Mouse (Mus musculus) midbrain, embryonic 16.5 days (tissue): ENCODE results near the gene Macrod1. TPM values are rescaled to one million over a fixed set of nuclear protein-coding genes. Genes with fewer than 3 reads are reported as not detected.
A peak's percentile ranks its signal among the peaks of the same experiment; 100 is the strongest.

Source experiments
- ATAC-seq: fragments of 200-750 bp; cut with Nextera tagmentation; 2 replicates; pipeline ENCODE4 v1.8.0; 2017; ENCODE audit warnings: moderate TSS enrichment
- H3K27ac ChIP-seq: fragments of 300-500 bp; sonication (generic); 2 replicates; pipeline ENCODE4 v1.5.1; 2014; ENCODE audit warnings: mild to moderate bottlenecking, low read length, mixed read lengths
- H3K27me3 ChIP-seq: fragments of 300-500 bp; sonication (generic); 2 replicates; pipeline ENCODE4 v1.6.1; 2014; ENCODE audit warnings: low read depth, low read length, mixed read lengths; ENCODE audit not compliant: control insufficient read depth, insufficient read depth
- H3K36me3 ChIP-seq: fragments of 300-500 bp; sonication (generic); 2 replicates; pipeline ENCODE4 v1.6.1; 2014; ENCODE audit warnings: mild to moderate bottlenecking, low read length, moderate library complexity, mixed read lengths; ENCODE audit not compliant: control insufficient read depth, insufficient read depth
- H3K4me1 ChIP-seq: fragments of 300-500 bp; sonication (generic); 2 replicates; pipeline ENCODE4 v1.6.1; 2014; ENCODE audit warnings: mild to moderate bottlenecking, low read length, mixed read lengths; ENCODE audit not compliant: control insufficient read depth, insufficient read depth
- H3K4me2 ChIP-seq: fragments of 300-500 bp; sonication (generic); 2 replicates; pipeline ENCODE4 v1.6.1; 2014; ENCODE audit warnings: mild to moderate bottlenecking, low read length, mixed read lengths
- H3K4me3 ChIP-seq: fragments of 300-500 bp; sonication (generic); 2 replicates; pipeline ENCODE4 v1.5.1; 2014; ENCODE audit warnings: low read depth, mild to moderate bottlenecking, low read length, moderate library complexity, mixed read lengths
- H3K9ac ChIP-seq: fragments of 300-500 bp; sonication (generic); 2 replicates; pipeline ENCODE4 v1.6.1; 2014; ENCODE audit warnings: low read depth, low read length, mixed read lengths
- H3K9me3 ChIP-seq: fragments of 300-500 bp; sonication (generic); replicated peaks from 2 replicates; pipeline ENCODE4 v1.6.1; 2014; ENCODE audit warnings: mild to moderate bottlenecking, low read length, mixed read lengths; ENCODE audit not compliant: control insufficient read depth, poor library complexity, severe bottlenecking
- WGBS: fragments of 180-500 bp; shearing (Covaris S2); extraction: QIAGEN DNeasy Blood & Tissue Kit; methylation state at CpG from one replicate; pipeline ENCODE4 v1.1.7; 2014; 5-methylcytosine and 5-hydroxymethylcytosine counted together
- polyA plus RNA-seq: library from polyadenylated mRNA; unstranded; fragments of >200 nt; fragmentation: Nextera tagmentation; extraction: Ambion mirVana; gene quantifications from 2 replicates; pipeline ENCODE4 v1.2.1, GENCODE M21; 2015

The Macrod1 gene
- polyA plus RNA-seq, 1 experiment from 2014 or later = 5.9 TPM

GRCm38 (mm10) chr19:7089050-7089449, 32.4 kb downstream of the Macrod1 start:
- no peak overlapping the region for H3K9ac ChIP-seq
- H3K4me2 ChIP-seq = no peak overlapping the region
- H3K27ac ChIP-seq = no peak overlapping the region
- no peak for ATAC-seq
- H3K27me3 ChIP-seq = no peaks in the 10 kb centered on the region
- peaks cover 58% of the 10 kb centered on the region for H3K4me1 ChIP-seq
- H3K36me3 ChIP-seq = no peaks in the 10 kb centered on the region
- WGBS = 61% methylated on average over 5 of the region's 5 CpGs
- H3K9me3 ChIP-seq = no peaks in the 10 kb centered on the region
- no peak overlapping the region for H3K4me3 ChIP-seq

GRCm38 (mm10) chr19:7089842-7090251, 33.2 kb downstream of the Macrod1 start:
- no peak for ATAC-seq

GRCm38 (mm10) chr19:7090369-7091064, 33.9 kb downstream of the Macrod1 start:
- Histone ChIP-seq H3K9ac (peak overlapping the region; percentile 27; the same call in 1 of the 2 replicates), H3K36me3 (no peaks in the 10 kb centered on the region; the same call in 1 of the 2 replicates), H3K4me3 (no peak overlapping the region), H3K27ac (peak overlapping the region; percentile 74), H3K27me3 (no peaks in the 10 kb centered on the region), H3K4me1 (peaks cover 46% of the 10 kb centered on the region), H3K9me3 (no peaks in the 10 kb centered on the region), H3K4me2 (no peak overlapping the region)
- 10% methylated on average over 10 of the region's 10 CpGs for WGBS
- peak; percentile 16 for ATAC-seq

More at GRCm38 (mm10) chr19:7089842-7090251, 33.2 kb downstream of the Macrod1 start:
- H3K9me3 ChIP-seq = no peaks in the 10 kb centered on the region
- peaks cover 51% of the 10 kb centered on the region for H3K4me1 ChIP-seq
- no peak overlapping the region for H3K4me2 ChIP-seq
- H3K36me3 ChIP-seq = no peaks in the 10 kb centered on the region
- no peak overlapping the region for H3K9ac ChIP-seq
- peak overlapping the region; percentile 74 for H3K27ac ChIP-seq
- WGBS = 33% methylated on average over 7 of the region's 7 CpGs
- no peaks in the 10 kb centered on the region for H3K27me3 ChIP-seq
- H3K4me3 ChIP-seq = no peak overlapping the region

GRCm38 (mm10) chr19:7091448-7092050, 34.9 kb downstream of the Macrod1 start:
- 0 out of 2 replicates have a peak overlapping the region, but pooled peaks have one; percentile 5 for H3K9ac ChIP-seq

GRCm38 (mm10) chr19:7092756-7093155, 36.1 kb downstream of the Macrod1 start:
- H3K27me3 ChIP-seq = no peaks in the 10 kb centered on the region
- no peaks in the 10 kb centered on the region; the same call in 1 of the 2 replicates for H3K36me3 ChIP-seq
- H3K4me1 ChIP-seq = peaks cover 46% of the 10 kb centered on the region
- H3K4me3 ChIP-seq = no peak overlapping the region
- 74% methylated on average over 5 of the region's 5 CpGs for WGBS
- H3K27ac ChIP-seq = no peak overlapping the region
- H3K9me3 ChIP-seq = no peaks in the 10 kb centered on the region
- ATAC-seq = no peak
- H3K4me2 ChIP-seq = no peak overlapping the region
- H3K9ac ChIP-seq = no peak overlapping the region

More at GRCm38 (mm10) chr19:7091448-7092050, 34.9 kb downstream of the Macrod1 start:
- Histone ChIP-seq H3K4me3 (no peak overlapping the region), H3K36me3 (no peaks in the 10 kb centered on the region; the same call in 1 of the 2 replicates), H3K4me2 (no peak overlapping the region), H3K4me1 (peaks cover 46% of the 10 kb centered on the region), H3K27ac (peak overlapping the region; percentile 74), H3K27me3 (no peaks in the 10 kb centered on the region), H3K9me3 (no peaks in the 10 kb centered on the region)
- WGBS = 30% methylated on average over 10 of the region's 10 CpGs
- peak; percentile 44; the same call in 1 of the 2 replicates for ATAC-seq

GRCm38 (mm10) chr19:7099620-7100155, 43.1 kb downstream of the Macrod1 start:
- Histone ChIP-seq H3K36me3 (no peaks in the 10 kb centered on the region; the same call in 1 of the 2 replicates), H3K9ac (no peak overlapping the region), H3K27me3 (no peaks in the 10 kb centered on the region; the same call in 1 of the 2 replicates), H3K4me1 (peaks cover 21% of the 10 kb centered on the region), H3K4me3 (no peak overlapping the region), H3K9me3 (no peaks in the 10 kb centered on the region), H3K27ac (no peak overlapping the region), H3K4me2 (no peak overlapping the region)
- no peak for ATAC-seq
- 81% methylated on average over 3 of the region's 3 CpGs for WGBS

GRCm38 (mm10) chr19:7102039-7102438, 45.4 kb downstream of the Macrod1 start:
- ATAC-seq = no peak
- peaks cover 26% of the 10 kb centered on the region for H3K4me1 ChIP-seq
- 50% methylated on average over 10 of the region's 10 CpGs for WGBS
- no peak overlapping the region for H3K27ac ChIP-seq
- H3K4me3 ChIP-seq = no peak overlapping the region
- H3K27me3 ChIP-seq = peaks cover 3% of the 10 kb centered on the region; the same call in 1 of the 2 replicates
- no peaks in the 10 kb centered on the region for H3K9me3 ChIP-seq
- H3K36me3 ChIP-seq = no peaks in the 10 kb centered on the region
- H3K9ac ChIP-seq = no peak overlapping the region
- H3K4me2 ChIP-seq = no peak overlapping the region

- H3K27me3 ChIP-seq = peaks cover 3% of the 10 kb centered on the region; the same call in 1 of the 2 replicates
- no peak overlapping the region for H3K27ac ChIP-seq
- no peak overlapping the region for H3K4me3 ChIP-seq
- H3K36me3 ChIP-seq = no peaks in the 10 kb centered on the region
- H3K4me1 ChIP-seq = peaks cover 26% of the 10 kb centered on the region
- peak overlapping the region; percentile 27; the same call in 1 of the 2 replicates for H3K9ac ChIP-seq
- no peak overlapping the region for H3K4me2 ChIP-seq
- 0 out of 2 replicates have a peak, but pooled peaks have one; percentile 7 for ATAC-seq
- 56% methylated on average over 4 of the region's 4 CpGs for WGBS
- H3K9me3 ChIP-seq = no peaks in the 10 kb centered on the region
Measured at GRCm38 (mm10) chr19:7103349-7103992, 46.9 kb downstream of the Macrod1 start.
